Mouse (Mus musculus): ENCODE data around the gene Twnk. TPM values are rescaled to one million over a fixed set of nuclear protein-coding genes. Genes with fewer than 3 reads are reported as not detected.
A peak's percentile ranks its signal among the peaks of the same experiment; 100 is the strongest.

The Twnk gene
- total RNA-seq, 4 experiments from 2014 or later = 30.6 to 34.6 (median 31.4) TPM

- no peak for DNase-seq (ENCODE audit: low spot score)
These were observed 3.2 kb upstream of the Twnk start for GRCm38 (mm10) chr19:45002301-45002700.

- DNase-seq (ENCODE audit: low spot score) = no peak
These were observed 1.5 kb upstream of the Twnk start for GRCm38 (mm10) chr19:45003740-45004516.

DNA sequence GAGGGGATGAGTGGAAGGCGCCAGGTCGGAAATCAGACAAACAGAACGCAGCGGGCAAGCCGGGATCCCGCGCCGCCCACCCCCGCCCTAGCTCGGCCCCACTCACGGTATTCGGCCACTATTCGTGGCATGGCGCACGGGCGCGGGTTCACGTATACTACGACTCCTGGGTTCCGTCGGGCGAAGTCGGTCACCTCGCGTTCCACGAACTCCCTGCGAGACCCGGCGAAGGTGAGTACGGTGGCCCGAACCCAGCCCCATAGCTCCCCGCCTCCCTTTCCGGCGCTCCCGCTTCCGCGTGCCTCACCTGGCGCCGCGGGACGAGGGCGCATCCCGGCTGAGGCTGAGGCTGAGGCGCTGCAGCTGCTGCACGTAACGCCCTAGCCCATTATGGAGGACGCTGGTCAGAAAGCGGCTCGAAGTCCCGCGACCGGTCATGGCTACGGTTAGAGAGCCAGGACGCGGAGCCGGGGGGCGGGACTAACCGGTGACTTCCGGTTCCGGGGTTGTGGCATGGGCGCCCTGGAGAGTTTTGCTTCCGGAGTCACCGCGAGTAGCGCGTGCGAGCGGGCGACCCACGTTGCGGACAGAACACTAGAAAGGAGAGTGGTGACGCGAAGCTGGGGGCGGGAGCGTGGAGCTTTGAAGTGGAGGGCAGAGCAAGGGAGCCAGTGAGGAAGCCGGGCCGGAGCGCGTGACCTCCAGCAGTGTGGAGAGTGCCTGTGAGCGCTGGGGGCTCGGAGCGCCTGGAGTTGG is 672 bp downstream of the Twnk start, which contains the start of gene Mrpl43:
Mrpl43 (minus strand) TSS at position 486 of the 756 bp plus-strand sequence.
- DNase-seq (ENCODE audit: low spot score) = peak; percentile 94

- DNase-seq (ENCODE audit: low spot score) = no peak
These were observed 1.6 kb downstream of the Twnk start for GRCm38 (mm10) chr19:45007021-45007420.

- no peak for DNase-seq (ENCODE audit: low spot score)
These were observed 2.1 kb downstream of the Twnk start for GRCm38 (mm10) chr19:45007425-45008191.

DNA sequence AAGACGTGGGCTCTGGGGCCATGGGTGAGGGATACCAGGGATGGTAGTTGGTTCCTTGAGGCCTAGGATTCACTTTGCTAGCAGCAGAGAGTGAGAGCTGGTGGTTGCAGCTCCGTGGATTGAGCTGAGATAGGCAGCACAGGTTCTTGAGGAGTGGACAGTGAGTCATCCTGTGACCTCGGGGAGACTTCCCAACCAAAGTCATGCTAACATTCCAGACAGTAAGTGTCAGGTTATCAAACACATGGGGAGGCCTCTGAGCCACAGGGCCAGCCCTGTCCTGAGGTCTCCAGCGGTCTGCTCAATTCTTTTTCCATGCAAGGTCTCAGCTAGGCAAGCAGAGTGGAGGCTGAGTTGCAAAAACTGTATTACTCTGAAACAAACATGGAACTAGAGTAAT is 5.2 kb downstream of the Twnk start:
- no peak for DNase-seq (ENCODE audit: low spot score)

GRCm38 (mm10) chr19:45012219-45012618 is 6.8 kb downstream of the Twnk start:
- DNase-seq (ENCODE audit: low spot score) = no peak

DNA sequence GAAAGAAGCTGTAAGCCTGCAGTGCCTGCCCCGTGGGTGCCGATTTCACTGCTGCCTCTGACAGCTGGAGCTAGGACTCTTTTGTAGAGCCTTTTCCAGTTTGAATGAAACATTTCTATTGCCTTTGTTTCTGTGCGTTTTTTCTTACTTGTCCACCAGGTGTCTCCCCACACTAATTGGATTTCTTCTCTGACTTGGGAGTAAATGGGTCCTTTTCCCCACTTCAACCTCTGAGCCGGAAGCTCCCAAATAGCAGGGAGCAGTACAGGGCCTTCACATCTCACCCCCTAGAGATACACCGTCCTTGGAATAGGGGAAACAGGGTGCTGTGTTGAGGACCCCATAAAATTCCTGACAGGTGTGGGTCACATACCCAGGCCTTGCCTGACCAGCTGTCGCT is 7.2 kb downstream of the Twnk start:
- no peak for DNase-seq (ENCODE audit: low spot score)

DNA sequence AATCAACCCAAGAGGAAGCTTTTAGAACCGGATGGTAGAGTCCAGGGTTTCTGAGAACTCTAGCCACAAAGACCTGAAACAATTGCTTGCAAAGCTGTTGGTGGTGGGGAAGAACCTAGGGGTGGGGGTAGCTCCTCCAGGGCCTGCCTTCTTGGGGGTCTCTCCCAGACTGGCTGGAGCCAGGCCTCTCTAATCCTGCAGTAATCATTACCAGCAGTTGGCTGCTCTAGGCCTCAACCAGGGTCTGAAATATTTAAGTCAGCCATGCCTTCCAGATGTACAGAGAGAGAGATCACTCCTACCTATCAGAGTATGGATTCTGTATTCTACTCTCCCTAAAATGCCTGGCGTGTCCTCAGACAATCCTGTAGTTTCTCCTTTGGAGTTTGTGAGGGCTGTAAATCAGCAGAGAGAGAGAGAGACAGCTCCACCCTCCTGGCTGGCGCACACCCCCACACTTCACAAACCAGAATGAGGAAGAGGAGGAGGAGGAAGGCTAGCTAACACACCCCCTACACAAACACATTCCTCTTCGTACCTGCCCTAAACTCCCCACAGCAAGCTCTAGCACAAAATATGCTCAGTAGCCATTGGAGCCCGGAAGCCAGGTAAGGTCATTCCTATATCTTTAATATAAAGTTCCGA is 8.2 kb downstream of the Twnk start:
- DNase-seq (ENCODE audit: low spot score) = no peak

DNA sequence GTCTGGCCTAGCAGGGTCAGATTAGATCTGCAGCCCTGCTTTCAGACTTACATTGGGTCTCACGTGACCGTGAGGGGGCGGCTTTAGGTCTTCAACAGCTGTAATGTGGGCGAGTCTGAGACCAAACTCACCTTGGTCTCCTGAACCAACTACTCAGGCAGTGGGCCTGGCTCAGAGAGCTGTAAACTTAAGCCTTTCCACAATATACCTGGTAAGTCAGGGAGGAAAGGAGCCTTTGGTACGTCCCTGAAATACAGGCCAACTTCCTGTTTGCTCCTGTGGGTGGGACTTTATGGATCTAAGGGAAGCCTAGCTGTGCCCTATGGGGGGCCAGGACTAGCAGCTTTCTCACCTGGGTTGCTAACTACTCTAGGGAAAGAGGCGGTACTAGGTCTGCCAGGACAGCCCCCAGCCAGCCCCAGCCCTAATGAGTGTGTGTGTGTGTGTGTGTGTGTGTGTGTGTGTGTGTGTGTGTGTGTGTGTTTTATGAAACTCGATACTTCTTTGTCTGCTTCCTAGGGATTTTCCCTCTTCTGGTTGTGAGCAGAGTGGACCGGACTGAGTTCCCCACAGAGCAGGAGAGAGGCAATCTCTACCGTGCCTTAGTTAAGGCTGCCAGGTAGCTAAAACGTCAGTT is 9.0 kb downstream of the Twnk start, which contains the start of gene Lzts2:
Lzts2 (plus strand) TSS at position 80 of the 637 bp plus-strand sequence.
- no peak for DNase-seq (ENCODE audit: low spot score)

DNA sequence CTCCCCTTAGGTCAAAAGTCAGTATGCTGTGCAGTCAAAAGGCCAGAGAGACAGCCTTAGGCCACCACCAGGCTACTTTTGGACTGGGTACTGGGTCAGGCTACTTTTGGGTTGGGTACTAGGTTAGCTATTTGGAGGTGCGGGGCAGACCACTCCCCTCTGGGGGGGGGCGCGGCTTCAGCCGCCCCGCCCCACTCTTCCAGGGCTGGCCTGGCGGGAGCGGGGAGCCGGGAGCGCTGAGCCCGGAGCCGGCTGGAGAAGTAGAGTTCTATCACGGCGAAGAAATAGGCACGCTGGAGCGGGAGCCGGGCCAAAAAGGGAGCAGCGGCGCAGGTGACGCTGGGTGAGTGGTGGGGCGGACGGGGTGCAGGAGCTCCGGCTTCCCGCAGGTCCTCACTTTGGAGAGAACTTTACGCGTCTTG is 9.5 kb downstream of the Twnk start:
- DNase-seq (ENCODE audit: low spot score) = peak; percentile 52

DNA sequence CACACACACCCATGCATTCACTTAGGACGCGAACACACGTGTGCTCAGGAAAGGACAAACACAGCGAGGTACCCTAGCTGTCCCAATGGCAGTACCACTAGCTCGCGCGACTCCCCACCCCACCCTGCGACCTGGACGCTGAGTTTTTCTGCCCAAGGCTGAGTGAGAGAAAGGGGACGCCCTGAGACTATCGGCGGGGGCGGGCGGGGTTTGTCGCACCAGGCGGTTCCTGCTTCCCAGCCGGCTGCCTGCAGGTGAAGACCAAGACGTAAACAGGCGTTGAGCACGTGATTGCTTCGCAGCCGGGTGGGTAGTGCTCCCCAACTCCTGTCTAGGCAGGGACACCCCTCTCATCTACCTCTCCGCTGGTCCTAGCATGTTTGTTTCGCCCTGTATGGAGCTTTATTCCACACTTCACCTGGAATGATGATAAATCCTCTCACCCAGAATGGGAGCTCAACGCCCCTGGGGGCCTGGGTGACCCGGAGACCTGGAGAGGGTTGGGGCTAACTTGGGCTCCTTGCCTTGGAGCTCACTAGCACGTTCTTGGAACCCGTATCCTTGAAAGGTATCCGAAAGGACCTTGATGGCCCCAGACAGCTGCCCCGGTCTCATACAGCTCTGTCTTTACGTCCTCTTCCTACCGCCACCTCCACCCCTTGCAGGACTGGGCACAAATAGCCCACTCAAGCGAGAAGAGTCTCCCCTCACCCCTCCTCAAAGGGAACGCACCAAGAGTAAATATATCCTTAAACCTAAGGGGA is 10.2 kb downstream of the Twnk start:
- peak; percentile 55 for DNase-seq (ENCODE audit: low spot score)

- DNase-seq (ENCODE audit: low spot score) = peak; percentile 82
These were observed 11.1 kb downstream of the Twnk start for GRCm38 (mm10) chr19:45016341-45017215.

DNA sequence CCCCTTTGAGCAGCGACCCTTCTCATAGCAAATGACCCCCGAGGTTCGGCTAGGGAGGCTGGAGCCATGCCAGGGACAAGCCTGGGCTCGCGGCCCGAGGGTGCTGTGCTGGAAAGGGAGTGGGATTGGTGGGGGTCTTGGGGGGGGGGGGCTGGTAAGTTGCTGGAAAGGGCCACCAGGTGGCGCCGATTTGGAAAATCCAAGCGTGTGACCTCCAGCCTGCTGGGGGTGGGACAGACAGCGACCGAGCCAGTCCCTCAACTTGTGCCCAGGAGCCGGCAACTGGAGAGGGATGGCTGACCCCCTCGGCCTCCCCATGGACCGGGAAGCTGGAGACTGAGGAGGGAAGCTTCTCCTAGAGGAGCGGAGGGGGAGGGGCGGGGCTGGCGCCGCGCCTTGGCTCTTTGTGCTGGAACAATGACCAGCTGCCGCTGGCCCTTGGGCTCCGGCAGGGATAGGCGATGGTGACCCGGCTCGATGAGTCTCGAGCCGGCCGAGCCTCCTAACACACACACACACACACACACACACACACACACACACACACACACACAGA is 11.8 kb downstream of the Twnk start:
- DNase-seq (ENCODE audit: low spot score) = peak; percentile 80

DNA sequence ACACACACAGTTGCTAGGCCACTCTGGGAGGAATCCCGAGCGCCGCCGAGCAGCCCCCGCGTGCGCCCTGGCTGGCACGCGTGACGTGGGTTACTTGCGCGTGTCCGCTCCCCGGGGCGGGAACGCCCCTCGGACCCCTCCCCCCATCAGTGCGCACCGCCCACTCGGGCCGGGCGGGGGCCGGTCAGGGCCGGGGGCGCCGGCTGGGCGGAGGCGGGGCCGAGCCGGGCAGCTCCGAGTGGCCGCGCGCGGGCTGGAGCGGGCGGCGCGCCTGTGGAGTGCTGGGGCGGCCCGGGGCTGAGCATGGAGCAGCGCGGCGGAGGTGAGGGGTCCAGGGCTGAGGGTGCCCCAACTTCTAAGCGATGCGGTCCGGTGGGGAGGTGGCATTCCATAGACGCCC is 12.4 kb downstream of the Twnk start:
- peak; percentile 82 for DNase-seq (ENCODE audit: low spot score)

- DNase-seq (ENCODE audit: low spot score) = no peak
These were observed 12.9 kb downstream of the Twnk start for GRCm38 (mm10) chr19:45018351-45018831.

DNA sequence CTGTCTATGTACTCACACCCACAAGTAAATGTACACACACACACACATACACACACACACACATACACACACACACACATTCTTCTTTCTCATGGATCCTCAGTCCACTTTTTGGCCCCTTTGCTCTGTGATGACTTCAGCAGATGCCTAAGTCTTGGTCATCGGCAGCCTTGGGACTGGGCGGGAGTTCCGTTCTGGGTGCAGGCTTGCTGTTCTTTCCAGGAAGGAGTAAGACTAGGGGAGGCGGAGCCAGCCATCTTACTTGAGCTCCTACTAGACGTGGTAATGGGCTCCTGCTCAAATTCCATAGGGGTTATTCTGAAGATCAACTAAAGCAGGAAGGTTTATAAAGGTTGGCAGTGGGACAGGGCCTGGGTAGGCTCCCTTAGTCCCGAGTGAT is 14.9 kb downstream of the Twnk start:
- peak; percentile 85 for DNase-seq (ENCODE audit: low spot score)

DNA sequence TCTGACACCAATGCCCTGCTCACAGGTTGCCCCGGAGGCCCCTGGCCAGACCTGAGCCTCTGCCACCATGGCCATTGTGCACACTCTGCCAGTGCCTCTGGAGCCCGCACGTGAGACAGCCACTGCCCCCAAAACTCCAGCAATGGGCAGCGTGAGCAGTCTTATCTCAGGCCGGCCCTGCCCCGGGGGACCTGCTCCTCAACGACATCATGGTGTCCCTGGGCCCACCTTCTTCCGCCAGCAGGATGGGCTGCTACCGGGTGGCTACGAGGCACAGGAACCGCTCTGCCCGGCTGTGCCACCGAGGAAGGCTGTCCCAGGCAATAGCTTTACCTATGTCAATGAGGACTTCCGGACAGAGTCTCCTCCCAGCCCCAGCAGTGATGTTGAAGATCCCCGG is 15.9 kb downstream of the Twnk start:
- DNase-seq (ENCODE audit: low spot score) = no peak

GRCm38 (mm10) chr19:45023993-45024392 is 18.5 kb downstream of the Twnk start:
- no peak for DNase-seq (ENCODE audit: low spot score)

All from heart, adult 8-10 months (tissue).